Mouse (Mus musculus) cerebellum, adult 2 months (tissue): Measurements from ENCODE around the gene Lman2.

Experiments used
- CTCF ChIP-seq: fragments of 200-500 bp; IDR thresholded peaks from 2 replicates; pipeline ENCODE4 v1.5.1; 2011; ENCODE audit warnings: low read depth, mild to moderate bottlenecking, control low read depth, low read length, moderate library complexity, borderline replicate concordance; ENCODE audit not compliant: insufficient read depth
- POLR2A ChIP-seq: fragments of 200-500 bp; IDR thresholded peaks from 2 replicates; pipeline ENCODE4 v1.6.1; 2011; ENCODE audit warnings: low read length, control low read depth, borderline replicate concordance; ENCODE audit not compliant: insufficient read depth

DNA sequence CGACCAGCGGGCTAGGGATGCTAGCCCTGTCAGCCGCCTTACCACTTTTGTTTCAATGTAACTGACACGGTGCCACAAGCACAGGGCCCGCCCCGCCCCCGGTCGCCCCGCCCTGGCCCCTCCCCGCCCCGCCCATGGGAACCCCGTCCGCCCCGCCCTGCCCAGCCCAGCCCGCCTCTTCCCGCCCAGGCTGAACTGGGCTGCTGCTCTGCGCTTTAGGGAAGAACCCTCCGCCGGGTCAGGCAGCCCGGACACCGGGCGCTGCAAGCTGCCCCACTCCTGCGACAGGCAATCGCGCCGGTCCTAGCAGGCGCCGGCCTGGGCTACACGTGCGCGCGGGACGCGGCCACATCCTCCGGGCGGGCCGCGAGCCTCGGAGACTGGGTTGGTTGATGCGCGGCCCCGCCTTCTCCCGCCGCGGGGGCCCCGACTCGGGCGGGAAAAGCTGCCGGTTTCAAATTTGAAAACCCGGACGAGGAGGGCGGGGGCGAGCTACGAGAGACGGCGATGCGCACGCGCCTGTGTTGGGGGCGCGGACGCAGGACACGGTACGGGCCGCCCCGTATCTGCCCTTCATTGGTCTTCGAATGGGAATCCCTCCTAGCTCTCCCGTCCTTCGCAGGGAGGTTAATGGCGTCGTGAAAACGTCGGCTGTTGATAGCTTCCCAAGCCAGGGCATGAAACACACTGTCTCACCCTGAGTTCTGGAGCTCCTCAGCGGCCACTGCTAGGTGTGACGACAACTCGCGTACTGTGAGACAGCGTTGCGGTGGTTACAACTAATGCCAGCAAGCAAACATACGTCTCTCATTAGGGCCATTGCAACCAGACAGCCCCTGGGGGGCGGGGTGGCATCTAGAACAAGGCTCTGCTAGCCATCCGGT lies 32.7 kb downstream of the Lman2 start, which contains the start of gene Mxd3:
- TF ChIP-seq CTCF = 0 out of 2 replicates have a peak, but pooled peaks have one; percentile 27
- TF ChIP-seq POLR2A = no peak
